Mouse (Mus musculus) C2C12 (cell line): Measurements from ENCODE around the gene Lhfpl3. TPM values are rescaled to one million over a fixed set of nuclear protein-coding genes. Genes with fewer than 3 reads are reported as not detected.

Experiments
- H3K27me3 ChIP-seq: one replicate; pipeline ENCODE4 v1.6.1; 2011; ENCODE audit not compliant: control insufficient read depth, insufficient read depth, insufficient read length
- H3K36me3 ChIP-seq: one replicate; pipeline ENCODE4 v1.6.1; 2011; ENCODE audit not compliant: control insufficient read depth, insufficient read depth
- H3K4me3 ChIP-seq: one replicate; pipeline ENCODE4 v1.5.1; 2011; ENCODE audit warnings: mild to moderate bottlenecking, control low read depth; ENCODE audit not compliant: poor library complexity, insufficient read depth, severe bottlenecking
- H3K79me2 ChIP-seq: one replicate; pipeline ENCODE4 v1.6.1; 2011; ENCODE audit not compliant: control insufficient read depth, insufficient read depth
- H3K79me3 ChIP-seq: one replicate; pipeline ENCODE4 v1.6.1; 2011; ENCODE audit warnings: low read depth, control low read depth
- H3ac ChIP-seq: one replicate; pipeline ENCODE3; 2011; ENCODE audit warnings: low read depth; ENCODE audit not compliant: control insufficient read depth, insufficient read length
- CEBPB ChIP-seq: IDR thresholded peaks from one replicate; pipeline ENCODE4 v1.6.1; 2011; ENCODE audit warnings: low read depth, mild to moderate bottlenecking, control low read depth, moderate library complexity
- CTCF ChIP-seq: IDR thresholded peaks from one replicate; pipeline ENCODE4 v1.5.1; 2011; ENCODE audit not compliant: control insufficient read depth, insufficient read depth, insufficient read length
- FOSL1 ChIP-seq: IDR thresholded peaks from one replicate; pipeline ENCODE4 v1.8.0; 2011; ENCODE audit warnings: mild to moderate bottlenecking, low read length; ENCODE audit not compliant: poor library complexity, insufficient read depth, severe bottlenecking
- MAX ChIP-seq: IDR thresholded peaks from one replicate; pipeline ENCODE4 v1.6.1; 2011; ENCODE audit warnings: mild to moderate bottlenecking, control low read depth
- MYOD1 ChIP-seq: IDR thresholded peaks from one replicate; pipeline ENCODE4 v1.6.1; 2011; ENCODE audit warnings: low read depth; ENCODE audit not compliant: control insufficient read depth, insufficient read length
- MYOG ChIP-seq: IDR thresholded peaks from one replicate; pipeline ENCODE4 v1.6.1; 2011; ENCODE audit not compliant: control insufficient read depth, insufficient read length; ENCODE audit errors: extremely low read depth
- USF1 ChIP-seq: IDR thresholded peaks from one replicate; pipeline ENCODE4 v1.6.1; 2011; ENCODE audit warnings: low read depth, mild to moderate bottlenecking, control low read depth, moderate library complexity
- polyA plus RNA-seq: library from polyadenylated mRNA; unstranded; fragments of >200 nt; fragmentation: generic; extraction: Trizol; gene quantifications from one replicate; pipeline ENCODE4 v1.2.1, GENCODE M21; 2012; ENCODE audit warnings: missing spikeins

Gene Lhfpl3
- polyA plus RNA-seq, 1 experiment, result not detected

- no peaks in the 10 kb centered on the region for H3K27me3 ChIP-seq
- no peaks in the 10 kb centered on the region for H3K36me3 ChIP-seq
- H3K79me3 ChIP-seq, result no peaks in the 10 kb centered on the region
- no peak overlapping the region for H3ac ChIP-seq
- no peak for TF ChIP-seq FOSL1
- H3K79me2 ChIP-seq, result no peaks in the 10 kb centered on the region
- H3K4me3 ChIP-seq, result no peak overlapping the region
These were observed 408.6 kb downstream of the Lhfpl3 start for GRCm38 (mm10) chr5:23154439-23154838.

GRCm38 (mm10) chr5:23165947-23166350 is 420.1 kb downstream of the Lhfpl3 start:
- no peak for TF ChIP-seq CTCF

GRCm38 (mm10) chr5:23166658-23167057 is 420.8 kb downstream of the Lhfpl3 start:
- H3K4me3 ChIP-seq, result no peak overlapping the region
- no peaks in the 10 kb centered on the region for H3K79me3 ChIP-seq
- TF ChIP-seq CEBPB, result no peak
- TF ChIP-seq USF1, result no peak
- no peak for TF ChIP-seq FOSL1
- no peak for TF ChIP-seq CTCF
- no peak for TF ChIP-seq MYOD1
- no peak for TF ChIP-seq MAX
- TF ChIP-seq MYOG, result no peak
- H3K27me3 ChIP-seq, result no peaks in the 10 kb centered on the region
- H3K79me2 ChIP-seq, result no peaks in the 10 kb centered on the region
- H3K36me3 ChIP-seq, result no peaks in the 10 kb centered on the region
- no peak overlapping the region for H3ac ChIP-seq

More at GRCm38 (mm10) chr5:23165947-23166350, 420.1 kb downstream of the Lhfpl3 start:
- H3K4me3 ChIP-seq, result no peak overlapping the region
- no peak overlapping the region for H3ac ChIP-seq
- H3K27me3 ChIP-seq, result no peaks in the 10 kb centered on the region
- H3K79me2 ChIP-seq, result no peaks in the 10 kb centered on the region
- no peaks in the 10 kb centered on the region for H3K36me3 ChIP-seq
- no peaks in the 10 kb centered on the region for H3K79me3 ChIP-seq

- Histone ChIP-seq H3K4me3 (no peak overlapping the region), H3K79me2 (no peaks in the 10 kb centered on the region), H3K27me3 (no peaks in the 10 kb centered on the region), H3ac (no peak overlapping the region), H3K36me3 (no peaks in the 10 kb centered on the region), H3K79me3 (no peaks in the 10 kb centered on the region)
- TF ChIP-seq MAX, result no peak
- no peak for TF ChIP-seq MYOD1
- no peak for TF ChIP-seq USF1
- no peak for TF ChIP-seq FOSL1
- no peak for TF ChIP-seq CTCF
- no peak for TF ChIP-seq MYOG
- no peak for TF ChIP-seq CEBPB
These were observed 443.8 kb downstream of the Lhfpl3 start for GRCm38 (mm10) chr5:23189633-23190032.

GRCm38 (mm10) chr5:23196879-23197278 is 451.0 kb downstream of the Lhfpl3 start:
- H3K79me3 ChIP-seq, result no peaks in the 10 kb centered on the region
- H3K79me2 ChIP-seq, result no peaks in the 10 kb centered on the region
- H3K36me3 ChIP-seq, result no peaks in the 10 kb centered on the region
- H3K27me3 ChIP-seq, result peaks cover under 1% of the 10 kb centered on the region
- no peak overlapping the region for H3K4me3 ChIP-seq
- H3ac ChIP-seq, result no peak overlapping the region
- no peak for TF ChIP-seq CEBPB
- TF ChIP-seq MAX, result no peak
- no peak for TF ChIP-seq CTCF
- no peak for TF ChIP-seq MYOD1
- TF ChIP-seq USF1, result no peak
- no peak for TF ChIP-seq MYOG

- H3K36me3 ChIP-seq, result no peaks in the 10 kb centered on the region
- H3K79me2 ChIP-seq, result no peaks in the 10 kb centered on the region
- TF ChIP-seq CTCF, result no peak
- no peak overlapping the region for H3K4me3 ChIP-seq
- H3ac ChIP-seq, result no peak overlapping the region
- no peaks in the 10 kb centered on the region for H3K79me3 ChIP-seq
- no peaks in the 10 kb centered on the region for H3K27me3 ChIP-seq
These were observed 467.2 kb downstream of the Lhfpl3 start for GRCm38 (mm10) chr5:23213086-23213485.

GRCm38 (mm10) chr5:23214646-23215045 is 468.8 kb downstream of the Lhfpl3 start:
- Histone ChIP-seq H3K4me3 (no peak overlapping the region), H3K36me3 (no peaks in the 10 kb centered on the region), H3K79me3 (no peaks in the 10 kb centered on the region), H3ac (no peak overlapping the region), H3K79me2 (no peaks in the 10 kb centered on the region), H3K27me3 (no peaks in the 10 kb centered on the region)
- TF ChIP-seq MYOG (no peak), CTCF (no peak), MYOD1 (no peak), USF1 (no peak), FOSL1 (no peak), MAX (no peak), CEBPB (no peak)
